Mouse (Mus musculus): ENCODE results near the gene Clip3. TPM values are rescaled to one million over a fixed set of nuclear protein-coding genes. Genes with fewer than 3 reads are reported as not detected.

Clip3 gene
- polyA plus RNA-seq, 1 experiment from 2014 or later, result 100 TPM

GRCm38 (mm10) chr7:30289071-30289713, 2.3 kb upstream of the Clip3 start:
- no peaks in the 10 kb centered on the region for H3K27me3 ChIP-seq (ENCODE audit: control insufficient read depth, insufficient read depth, low read length)
- H3K27ac ChIP-seq (ENCODE audit: low read depth, low read length), result no peak overlapping the region
- no peak overlapping the region for H3K4me2 ChIP-seq (ENCODE audit: low read depth)
- peaks cover 6% of the 10 kb centered on the region; the same call in 1 of the 2 replicates for H3K4me1 ChIP-seq (ENCODE audit: control insufficient read depth, insufficient read depth, low read length)
- H3K36me3 ChIP-seq (ENCODE audit: control insufficient read depth, insufficient read depth, low read length), result no peaks in the 10 kb centered on the region
- H3K9ac ChIP-seq (ENCODE audit: low read length), result no peak overlapping the region
- 68% methylated on average over 7 of the region's 7 CpGs for WGBS
- no peak for ATAC-seq (ENCODE audit: insufficient read depth, low FRiP score, low TSS enrichment)
- no peak overlapping the region for H3K4me3 ChIP-seq (ENCODE audit: low read depth, low read length)
- DNase-seq (ENCODE audit: low spot score), result no peak
- no peaks in the 10 kb centered on the region for H3K9me3 ChIP-seq (ENCODE audit: control insufficient read depth, low read length)

- no peak overlapping the region for H3K27ac ChIP-seq (ENCODE audit: low read depth, low read length)
- WGBS, result 61% methylated on average over 10 of the region's 10 CpGs
- H3K4me1 ChIP-seq (ENCODE audit: control insufficient read depth, insufficient read depth, low read length), result peaks cover 6% of the 10 kb centered on the region; the same call in 1 of the 2 replicates
- DNase-seq (ENCODE audit: low spot score) (peak; percentile 53), ATAC-seq (ENCODE audit: insufficient read depth, low FRiP score, low TSS enrichment) (peak; percentile 51; the same call in 1 of the 2 replicates)
- H3K4me2 ChIP-seq (ENCODE audit: low read depth), result no peak overlapping the region
- no peaks in the 10 kb centered on the region for H3K36me3 ChIP-seq (ENCODE audit: control insufficient read depth, insufficient read depth, low read length)
- H3K9ac ChIP-seq (ENCODE audit: low read length), result no peak overlapping the region
- H3K4me3 ChIP-seq (ENCODE audit: low read depth, low read length), result no peak overlapping the region
- H3K27me3 ChIP-seq (ENCODE audit: control insufficient read depth, insufficient read depth, low read length), result no peaks in the 10 kb centered on the region
- no peaks in the 10 kb centered on the region for H3K9me3 ChIP-seq (ENCODE audit: control insufficient read depth, low read length)
Observed at GRCm38 (mm10) chr7:30289714-30290399, 1.7 kb upstream of the Clip3 start.

- Histone ChIP-seq H3K27me3 (ENCODE audit: control insufficient read depth, insufficient read depth, low read length) (no peaks in the 10 kb centered on the region), H3K4me3 (ENCODE audit: low read depth, low read length) (no peak overlapping the region), H3K27ac (ENCODE audit: low read depth, low read length) (no peak overlapping the region), H3K9me3 (ENCODE audit: control insufficient read depth, low read length) (no peaks in the 10 kb centered on the region), H3K4me1 (ENCODE audit: control insufficient read depth, insufficient read depth, low read length) (peaks cover 6% of the 10 kb centered on the region; the same call in 1 of the 2 replicates), H3K9ac (ENCODE audit: low read length) (no peak overlapping the region), H3K36me3 (ENCODE audit: control insufficient read depth, insufficient read depth, low read length) (peaks cover 14% of the 10 kb centered on the region), H3K4me2 (ENCODE audit: low read depth) (no peak overlapping the region)
- WGBS, result 88% methylated on average over 13 of the region's 13 CpGs
- ATAC-seq (ENCODE audit: insufficient read depth, low FRiP score, low TSS enrichment) (no peak), DNase-seq (ENCODE audit: low spot score) (no peak)
Observed at GRCm38 (mm10) chr7:30293795-30294194, 2.3 kb downstream of the Clip3 start.

DNA sequence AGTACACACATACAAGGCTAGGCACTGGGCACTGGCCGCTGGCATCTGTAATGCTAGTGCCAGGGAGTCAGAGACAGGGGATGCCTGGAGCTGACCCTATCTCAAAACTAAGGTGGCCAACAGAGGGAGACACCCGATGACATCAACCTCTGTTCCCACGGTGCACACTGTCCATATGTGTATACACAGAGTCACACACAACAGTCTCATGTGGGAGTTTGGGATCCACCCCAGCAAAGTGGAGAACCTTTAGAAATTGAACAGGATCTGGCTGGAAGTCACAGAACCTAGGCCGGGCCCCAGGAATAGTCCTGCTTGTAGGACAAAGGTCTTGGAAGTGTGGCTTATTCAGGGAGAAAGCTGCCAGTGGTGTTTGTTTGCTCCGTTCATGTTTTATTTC, 2.8 kb downstream of the Clip3 start:
- no peaks in the 10 kb centered on the region for H3K27me3 ChIP-seq (ENCODE audit: control insufficient read depth, insufficient read depth, low read length)
- H3K9me3 ChIP-seq (ENCODE audit: control insufficient read depth, low read length), result no peaks in the 10 kb centered on the region
- no peak overlapping the region for H3K4me3 ChIP-seq (ENCODE audit: low read depth, low read length)
- WGBS, result 92% methylated on average over 5 of the region's 5 CpGs
- H3K4me1 ChIP-seq (ENCODE audit: control insufficient read depth, insufficient read depth, low read length), result peaks cover 6% of the 10 kb centered on the region; the same call in 1 of the 2 replicates
- peaks cover 14% of the 10 kb centered on the region for H3K36me3 ChIP-seq (ENCODE audit: control insufficient read depth, insufficient read depth, low read length)
- DNase-seq (ENCODE audit: low spot score) (no peak), ATAC-seq (ENCODE audit: insufficient read depth, low FRiP score, low TSS enrichment) (no peak)
- no peak overlapping the region for H3K27ac ChIP-seq (ENCODE audit: low read depth, low read length)
- no peak overlapping the region for H3K9ac ChIP-seq (ENCODE audit: low read length)
- H3K4me2 ChIP-seq (ENCODE audit: low read depth), result no peak overlapping the region

DNA sequence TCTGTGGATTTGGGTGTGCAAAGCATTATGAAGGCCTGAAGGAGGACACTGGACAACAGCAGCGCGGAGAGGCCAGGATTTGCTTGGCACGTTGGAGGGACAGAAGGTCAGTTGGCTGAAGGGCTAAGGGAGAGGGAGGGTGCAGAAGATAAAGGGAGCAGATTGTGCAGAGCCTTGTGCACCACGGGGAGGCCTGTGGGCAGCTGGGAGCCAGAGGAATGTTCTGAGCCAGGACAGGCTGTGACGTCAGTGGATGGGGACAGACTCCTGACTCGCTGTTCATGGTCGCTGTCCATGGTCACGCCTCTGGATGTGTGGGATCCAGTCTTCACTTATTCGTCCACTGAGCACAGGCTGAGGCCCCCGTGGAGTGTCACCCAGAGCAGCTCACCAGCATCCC, 3.6 kb downstream of the Clip3 start:
- H3K36me3 ChIP-seq (ENCODE audit: control insufficient read depth, insufficient read depth, low read length), result peaks cover 14% of the 10 kb centered on the region
- ATAC-seq (ENCODE audit: insufficient read depth, low FRiP score, low TSS enrichment) (no peak), DNase-seq (ENCODE audit: low spot score) (no peak)
- no peak overlapping the region for H3K9ac ChIP-seq (ENCODE audit: low read length)
- H3K27me3 ChIP-seq (ENCODE audit: control insufficient read depth, insufficient read depth, low read length), result no peaks in the 10 kb centered on the region
- H3K4me1 ChIP-seq (ENCODE audit: control insufficient read depth, insufficient read depth, low read length), result peaks cover 6% of the 10 kb centered on the region; the same call in 1 of the 2 replicates
- WGBS, result 75% methylated on average over 10 of the region's 10 CpGs
- no peak overlapping the region for H3K4me3 ChIP-seq (ENCODE audit: low read depth, low read length)
- H3K27ac ChIP-seq (ENCODE audit: low read depth, low read length), result no peak overlapping the region
- no peaks in the 10 kb centered on the region for H3K9me3 ChIP-seq (ENCODE audit: control insufficient read depth, low read length)
- H3K4me2 ChIP-seq (ENCODE audit: low read depth), result no peak overlapping the region

GRCm38 (mm10) chr7:30296816-30297215, 5.3 kb downstream of the Clip3 start:
- Histone ChIP-seq H3K4me1 (ENCODE audit: control insufficient read depth, insufficient read depth, low read length) (peaks cover 6% of the 10 kb centered on the region; the same call in 1 of the 2 replicates), H3K9me3 (ENCODE audit: control insufficient read depth, low read length) (no peaks in the 10 kb centered on the region), H3K4me2 (ENCODE audit: low read depth) (no peak overlapping the region), H3K4me3 (ENCODE audit: low read depth, low read length) (no peak overlapping the region), H3K9ac (ENCODE audit: low read length) (no peak overlapping the region), H3K27ac (ENCODE audit: low read depth, low read length) (no peak overlapping the region), H3K27me3 (ENCODE audit: control insufficient read depth, insufficient read depth, low read length) (no peaks in the 10 kb centered on the region), H3K36me3 (ENCODE audit: control insufficient read depth, insufficient read depth, low read length) (peaks cover 19% of the 10 kb centered on the region)
- DNase-seq (ENCODE audit: low spot score), result no peak
- 92% methylated on average over 15 of the region's 15 CpGs for WGBS
- no peak for ATAC-seq (ENCODE audit: insufficient read depth, low FRiP score, low TSS enrichment)

DNA sequence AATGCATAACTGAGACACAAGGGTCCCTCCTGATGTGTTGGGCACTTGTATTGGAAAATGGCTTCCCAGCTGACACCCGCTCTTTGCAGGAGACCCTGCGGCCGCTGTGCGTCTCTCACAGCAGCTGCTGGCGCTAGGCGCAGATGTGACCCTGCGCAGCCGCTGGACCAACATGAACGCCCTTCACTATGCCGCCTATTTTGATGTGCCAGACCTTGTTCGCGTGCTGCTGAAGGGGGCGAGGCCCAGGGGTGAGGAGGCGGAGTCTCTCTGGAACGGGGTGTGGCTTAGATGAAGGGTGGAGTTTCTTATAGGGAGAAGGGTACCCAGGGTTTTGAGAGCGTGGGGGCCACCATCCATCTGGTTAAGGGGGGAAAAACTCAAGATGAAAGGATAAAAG, 5.7 kb downstream of the Clip3 start:
- WGBS, result 87% methylated on average over 16 of the region's 16 CpGs
- Histone ChIP-seq H3K27ac (ENCODE audit: low read depth, low read length) (no peak overlapping the region), H3K4me3 (ENCODE audit: low read depth, low read length) (no peak overlapping the region), H3K27me3 (ENCODE audit: control insufficient read depth, insufficient read depth, low read length) (no peaks in the 10 kb centered on the region), H3K4me2 (ENCODE audit: low read depth) (no peak overlapping the region), H3K4me1 (ENCODE audit: control insufficient read depth, insufficient read depth, low read length) (peaks cover 4% of the 10 kb centered on the region; the same call in 1 of the 2 replicates), H3K36me3 (ENCODE audit: control insufficient read depth, insufficient read depth, low read length) (peaks cover 23% of the 10 kb centered on the region), H3K9ac (ENCODE audit: low read length) (no peak overlapping the region), H3K9me3 (ENCODE audit: control insufficient read depth, low read length) (no peaks in the 10 kb centered on the region)
- DNase-seq (ENCODE audit: low spot score) (no peak), ATAC-seq (ENCODE audit: insufficient read depth, low FRiP score, low TSS enrichment) (no peak)

DNA sequence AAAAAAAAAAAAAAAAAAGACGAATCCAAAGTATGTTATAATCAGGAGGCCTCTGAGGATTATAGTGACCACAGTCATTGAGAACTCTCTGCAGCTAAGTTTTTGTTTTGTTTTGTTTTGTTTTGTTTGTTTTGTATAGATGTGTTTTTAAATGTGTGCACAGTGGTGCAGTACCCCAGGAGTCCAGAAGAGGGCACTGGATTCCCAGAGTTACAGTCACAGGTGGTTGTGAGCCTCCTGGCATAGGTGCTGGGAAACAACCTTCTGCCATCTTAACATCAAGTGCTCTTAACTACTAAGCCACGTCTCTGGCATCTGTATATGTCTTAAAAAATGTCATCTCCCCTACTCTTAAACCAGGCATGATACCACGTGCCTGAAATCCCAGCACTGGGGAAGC, 9.4 kb downstream of the Clip3 start:
- 52% methylated on average over 3 of the region's 3 CpGs for WGBS
- no peak; the same call in 1 of the 2 replicates for ATAC-seq (ENCODE audit: insufficient read depth, low FRiP score, low TSS enrichment)

More for the DNA sequence above, 9.4 kb downstream of the Clip3 start:
- H3K27me3 ChIP-seq (ENCODE audit: control insufficient read depth, insufficient read depth, low read length), result no peaks in the 10 kb centered on the region
- peaks cover 40% of the 10 kb centered on the region for H3K36me3 ChIP-seq (ENCODE audit: control insufficient read depth, insufficient read depth, low read length)
- DNase-seq (ENCODE audit: low spot score), result no peak
- no peaks in the 10 kb centered on the region for H3K9me3 ChIP-seq (ENCODE audit: control insufficient read depth, low read length)
- H3K4me2 ChIP-seq (ENCODE audit: low read depth), result no peak overlapping the region
- no peak overlapping the region for H3K4me3 ChIP-seq (ENCODE audit: low read depth, low read length)
- no peak overlapping the region for H3K9ac ChIP-seq (ENCODE audit: low read length)
- no peak overlapping the region for H3K27ac ChIP-seq (ENCODE audit: low read depth, low read length)
- no peaks in the 10 kb centered on the region for H3K4me1 ChIP-seq (ENCODE audit: control insufficient read depth, insufficient read depth, low read length)

Measured in neural tube, embryonic 11.5 days (tissue).